Mouse (Mus musculus) retina, postnatal 1 day (tissue): ENCODE measurements around the gene AA467197.

Source experiments
- DNase-seq: peaks from one replicate; pipeline ENCODE4 v3.0.0-alpha.2; 2012

Gene AA467197

DNA sequence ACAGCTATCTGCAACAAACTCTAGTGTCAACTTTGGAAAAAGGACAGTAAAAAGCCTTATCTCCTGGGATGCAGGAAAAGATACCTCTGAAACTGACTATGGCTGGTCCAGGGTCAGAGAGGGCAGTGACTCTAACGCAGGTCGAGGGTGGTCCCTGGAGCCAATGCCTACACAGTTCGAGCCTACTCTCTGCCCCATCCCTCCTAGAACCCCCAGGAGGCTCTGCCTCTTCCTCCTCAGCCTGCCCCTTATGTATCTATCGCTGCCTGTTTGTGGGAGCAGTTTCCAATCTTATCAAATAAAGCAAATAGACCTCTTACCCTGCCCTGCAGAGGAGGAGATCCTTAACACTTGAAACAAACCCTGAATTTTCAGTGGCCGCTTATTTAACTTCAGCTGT is 1.9 kb downstream of the AA467197 start:
- DNase-seq: no peak

GRCm38 (mm10) chr2:122652096-122653084 is 15.6 kb downstream of the AA467197 start:
- no peak for DNase-seq

DNA sequence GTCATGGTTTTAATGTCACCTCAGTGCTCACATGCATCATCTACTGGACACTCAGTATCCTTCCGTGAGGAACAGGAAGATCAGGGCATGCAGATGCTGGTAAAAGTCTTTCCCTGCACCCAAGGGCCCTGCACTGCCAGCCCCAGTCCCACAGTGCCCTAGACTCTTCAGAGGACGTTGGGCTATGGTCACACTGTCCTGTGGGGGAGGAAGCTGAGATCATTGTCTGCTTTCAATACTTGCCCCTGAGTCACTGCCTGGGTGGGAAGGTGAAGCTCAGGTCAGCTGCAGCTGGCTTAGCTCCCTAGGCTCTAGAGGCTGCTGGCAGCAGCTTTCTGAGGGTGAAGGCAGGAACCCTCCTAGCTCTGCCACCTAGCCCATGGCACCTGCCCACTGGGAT is 19.3 kb downstream of the AA467197 start:
- no peak for DNase-seq

GRCm38 (mm10) chr2:122656767-122657166 is 20.0 kb downstream of the AA467197 start:
- DNase-seq: no peak

GRCm38 (mm10) chr2:122657707-122658524 is 21.1 kb downstream of the AA467197 start:
- DNase-seq: no peak

DNA sequence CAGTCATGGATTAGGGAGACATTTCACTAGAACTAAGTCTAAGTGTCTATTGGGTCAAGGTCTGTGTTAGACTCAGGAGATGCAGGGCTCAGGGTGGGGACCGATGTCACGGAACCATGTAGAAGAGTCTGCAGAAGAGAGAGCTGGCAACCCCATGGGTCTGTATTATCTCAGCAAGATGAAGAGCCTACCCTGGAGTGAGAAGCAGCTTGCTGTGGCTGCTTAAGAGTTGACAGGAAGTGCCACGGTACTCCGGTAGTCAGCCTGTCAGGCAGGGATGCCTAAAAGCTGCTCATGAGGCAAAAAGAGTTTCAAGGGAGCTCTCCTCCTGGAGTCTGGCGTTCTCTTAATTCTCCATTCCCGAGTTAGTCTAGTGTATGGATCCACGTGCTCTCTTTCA is 23.0 kb downstream of the AA467197 start:
- DNase-seq: no peak

DNA sequence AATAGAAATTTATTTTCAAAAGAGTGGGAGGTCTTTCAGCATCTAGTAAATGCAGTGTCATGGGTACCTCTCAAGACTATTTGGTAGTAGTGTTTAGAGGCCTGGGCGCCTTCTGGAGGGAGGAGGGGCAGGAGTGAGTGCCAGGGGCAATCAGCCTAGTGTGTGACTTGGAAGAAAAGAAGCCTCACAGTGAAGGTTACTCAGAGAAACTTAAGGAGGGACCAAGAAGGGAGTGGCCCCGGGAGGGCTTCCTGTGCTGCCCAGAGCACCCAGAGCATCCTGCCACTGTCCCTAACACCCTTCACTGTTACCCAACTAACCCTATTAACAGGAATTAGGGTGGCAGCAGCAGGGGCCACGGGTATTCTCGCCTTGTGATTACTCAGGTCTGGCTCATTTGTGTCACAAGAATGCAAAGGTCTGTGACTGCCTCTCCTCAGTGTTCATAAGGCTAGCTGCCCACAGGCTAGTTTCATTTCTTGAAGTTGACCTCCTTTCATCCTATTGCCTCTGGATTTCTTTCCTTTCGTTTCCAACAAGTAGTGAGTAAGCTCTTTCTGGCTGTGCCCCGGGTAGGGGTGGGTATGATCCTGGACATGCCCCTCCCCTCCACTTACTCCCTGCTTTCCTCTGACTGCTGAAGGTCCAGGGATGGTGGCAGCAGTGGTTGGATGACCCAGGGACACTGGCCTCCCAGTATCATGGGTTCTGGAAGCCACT is 28.6 kb downstream of the AA467197 start:
- no peak for DNase-seq

GRCm38 (mm10) chr2:122665973-122666875 is 29.4 kb downstream of the AA467197 start:
- peak; percentile 60 for DNase-seq

DNA sequence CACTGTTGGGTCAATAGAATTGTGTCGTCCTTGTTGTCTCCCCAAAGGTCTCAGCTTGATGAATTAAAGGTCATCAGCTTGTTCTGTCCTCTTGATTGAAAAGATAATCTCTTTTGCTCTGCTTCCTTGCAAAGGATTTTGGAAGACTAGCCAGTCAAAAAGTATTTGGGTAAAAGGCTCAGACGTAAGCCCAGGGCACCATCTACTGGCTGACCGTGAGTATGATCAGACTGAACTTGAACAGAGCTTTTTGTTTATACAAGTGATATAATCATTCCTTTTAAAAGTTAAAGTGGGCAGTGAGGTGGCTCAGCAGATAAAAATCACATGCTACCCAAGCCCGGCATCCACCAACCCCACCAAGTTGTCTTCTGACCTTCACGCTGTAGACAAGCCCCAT is 31.1 kb downstream of the AA467197 start:
- DNase-seq: peak; percentile 49

- DNase-seq: no peak
Measured at GRCm38 (mm10) chr2:122671714-122672113, 34.9 kb downstream of the AA467197 start.

DNA sequence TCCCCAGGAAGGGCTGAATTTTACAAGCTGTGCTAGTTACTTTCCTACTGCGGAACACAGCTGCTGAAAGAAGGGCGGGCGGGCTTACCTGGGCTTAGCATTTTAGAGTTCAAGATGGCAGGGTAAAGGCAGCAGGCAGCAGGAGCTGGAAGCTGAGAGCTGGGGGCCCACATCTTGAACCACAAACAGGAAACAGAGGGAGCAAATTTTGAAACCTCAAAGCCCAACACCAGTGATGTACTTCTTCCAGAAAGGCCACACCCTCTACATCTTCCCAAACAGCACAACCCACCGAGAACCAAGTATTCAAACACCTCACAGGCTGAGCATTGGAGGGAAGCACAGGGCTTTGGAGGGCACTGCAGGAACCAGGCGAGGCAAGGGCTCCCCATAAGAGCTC is 36.1 kb downstream of the AA467197 start:
- DNase-seq: no peak

- no peak for DNase-seq
Measured at GRCm38 (mm10) chr2:122675126-122675525, 38.3 kb downstream of the AA467197 start.

DNA sequence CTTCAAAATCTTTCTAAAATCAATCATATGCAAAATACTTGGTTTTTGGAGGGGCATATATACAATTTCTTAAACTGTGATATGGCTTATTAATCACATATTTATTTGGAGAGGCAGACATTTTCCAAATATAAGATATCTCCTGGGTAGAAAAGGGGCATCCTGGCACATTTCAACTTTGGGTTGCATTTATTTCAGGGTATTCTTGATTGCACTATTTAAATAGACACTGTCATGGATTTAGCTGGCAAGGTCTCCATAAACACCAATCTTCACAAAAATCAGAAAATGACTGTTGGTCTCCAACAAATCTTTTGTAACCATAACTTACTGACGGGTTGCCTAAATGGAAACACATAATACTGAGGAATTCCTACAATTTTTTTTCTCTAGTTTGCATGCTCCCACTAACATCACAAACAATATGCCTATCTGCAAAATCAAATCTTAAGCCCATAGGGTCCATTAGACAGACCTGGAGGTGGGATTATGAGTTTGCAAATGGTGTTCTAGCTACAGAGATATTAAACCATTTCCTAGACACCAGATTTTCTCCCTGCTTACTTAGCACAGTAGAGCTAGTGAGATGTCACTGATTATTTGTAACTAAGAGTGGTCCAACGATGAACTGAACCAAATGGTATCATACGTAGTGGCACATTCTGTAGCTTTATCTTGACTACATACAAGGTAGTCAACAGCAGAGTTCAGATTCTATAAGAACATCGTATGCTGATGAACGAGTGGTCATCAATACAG is 44.8 kb downstream of the AA467197 start:
- peak; percentile 20 for DNase-seq

- DNase-seq: no peak
Measured at GRCm38 (mm10) chr2:122682520-122682919, 45.7 kb downstream of the AA467197 start.

GRCm38 (mm10) chr2:122683641-122684040 is 46.9 kb downstream of the AA467197 start:
- no peak for DNase-seq

DNA sequence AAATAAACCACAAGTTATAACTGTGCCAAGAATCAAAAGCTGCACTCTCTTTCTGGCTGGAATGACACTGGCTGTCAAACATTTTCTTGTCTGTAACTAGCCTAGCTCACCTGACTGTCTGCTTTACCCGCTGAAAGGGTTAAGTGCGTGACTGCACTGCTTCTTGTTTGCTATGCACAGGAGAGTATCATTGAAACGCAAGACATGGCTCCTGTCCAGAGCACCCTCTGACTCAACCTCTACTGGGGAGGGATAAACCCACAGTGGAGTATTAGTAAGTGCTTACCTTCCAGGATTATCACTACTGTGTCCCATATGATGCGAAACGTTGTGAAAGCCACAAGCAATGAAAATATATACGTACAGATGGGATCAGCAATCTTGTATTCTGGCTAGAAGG is 49.9 kb downstream of the AA467197 start:
- no peak for DNase-seq
